ENCODE assay signal across 25 mouse cellular contexts in the genomic region with DNA sequence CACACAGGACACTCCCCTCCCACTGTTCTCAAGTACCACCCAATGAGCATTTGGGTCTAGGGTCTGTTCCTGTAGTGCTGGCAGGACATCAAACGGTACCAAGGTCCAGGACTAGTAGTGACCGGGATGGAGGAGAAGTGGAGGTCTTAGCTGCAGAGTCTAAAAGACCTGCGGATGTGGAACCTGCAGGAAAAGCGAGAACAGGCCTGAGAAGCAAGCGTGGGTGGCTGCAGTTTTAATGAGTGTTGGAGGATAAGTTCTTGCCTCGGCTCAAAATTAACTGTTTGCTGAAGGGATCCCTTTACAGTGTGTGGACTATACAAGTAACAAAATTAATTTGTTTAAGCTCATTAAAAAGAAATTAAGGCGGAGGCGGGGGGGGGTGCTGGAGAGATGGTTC. TPM values are rescaled to one million over a fixed set of nuclear protein-coding genes. Genes with fewer than 3 reads are reported as not detected.
A peak's percentile ranks its signal among the peaks of the same experiment; 100 is the strongest.
DNase-seq lines count a peak whose midpoint lies in the region; ATAC-seq and TF ChIP-seq lines count a peak whose summit lies in the region.
"Had no signal": no experiment of that assay in that cellular context is flagged by ENCODE, and none has a peak within 500 bp of the region (broad histone marks: within the 10 kb centered on the region; RNA-seq: fewer than 3 reads in every experiment).

No protein-coding gene starts in this region.

- intact Hi-C loops in left cerebral cortex, postnatal 36 days (cut with DNase I) = no loop called here

- no peak overlapping the region for H3K27ac ChIP-seq in intestine, embryonic 16.5 days (ENCODE audit: low read length)
- no peak overlapping the region for H3K27ac ChIP-seq in intestine, postnatal 0 days (ENCODE audit: low read depth, low read length)
- no peak overlapping the region for H3K27ac ChIP-seq in limb, embryonic 12.5 days
- H3K27ac ChIP-seq in limb, embryonic 10.5 days = no peak overlapping the region
- H3K27ac ChIP-seq: embryonic facial prominence, embryonic 15.5 days; hindbrain, embryonic 12.5 days; kidney, postnatal 0 days; midbrain, embryonic 13.5 days; neural tube, embryonic 15.5 days had no signal

- 0 out of 2 replicates have a peak, but pooled peaks have one; percentile 9 for ATAC-seq in intestine, embryonic 16.5 days
- ATAC-seq in intestine, postnatal 0 days = no peak
- ATAC-seq in limb, embryonic 12.5 days (ENCODE audit: insufficient number of reproducible peaks, insufficient read depth, low FRiP score, low TSS enrichment, low read depth) = 0 out of 2 replicates have a peak, but pooled peaks have one; percentile 9
- ATAC-seq in megakaryocyte, adult 5-6 weeks (ENCODE audit: poor library complexity, severe bottlenecking) = no peak
- ATAC-seq: inflammation-experienced regulatory T-cells, adult 6 months; liver, postnatal 0 days; midbrain, embryonic 13.5 days had no signal

- no peak overlapping the region for H3K4me2 ChIP-seq in intestine, embryonic 16.5 days (ENCODE audit: low read depth, low read length)
- no peak overlapping the region for H3K4me2 ChIP-seq in intestine, postnatal 0 days (replicated peaks; ENCODE audit: low read depth)
- H3K4me2 ChIP-seq in limb, embryonic 12.5 days = no peak overlapping the region
- H3K4me2 ChIP-seq: embryonic facial prominence, embryonic 15.5 days; heart, embryonic 11.5 days; hindbrain, embryonic 12.5 days; midbrain, embryonic 13.5 days; neural tube, embryonic 15.5 days had no signal

- no peaks in the 10 kb centered on the region; the same call in 1 of the 2 replicates for H3K4me1 ChIP-seq in intestine, embryonic 16.5 days (ENCODE audit: control insufficient read depth, insufficient read depth, low read length)
- H3K4me1 ChIP-seq in intestine, postnatal 0 days (replicated peaks; ENCODE audit: control insufficient read depth, insufficient read depth, low read length) = no peaks in the 10 kb centered on the region
- 0 out of 2 replicates have a peak, but pooled peaks cover 9% of the 10 kb centered on the region for H3K4me1 ChIP-seq in limb, embryonic 12.5 days (replicated peaks)
- H3K4me1 ChIP-seq in limb, embryonic 10.5 days = peaks cover 13% of the 10 kb centered on the region
- H3K4me1 ChIP-seq: embryonic facial prominence, embryonic 15.5 days; hindbrain, embryonic 12.5 days; midbrain, embryonic 13.5 days; neural tube, embryonic 15.5 days had no signal

- no peak for DNase-seq in limb, embryonic 10.5 days (ENCODE audit: low spot score)
- peak; percentile 33 to 48 for DNase-seq in left cerebral cortex, postnatal 36 days (ENCODE audit: low spot score in 2 of 2)
- DNase-seq in telencephalon, adult 2 months (ENCODE audit: low read depth, low spot score) = peak; percentile 50
- DNase-seq: adrenal gland, postnatal 25 days; cerebellum, adult 11-12 months; cerebellum, postnatal 25 days; heart, postnatal 14 days; layer of hippocampus, postnatal 36 days; liver, postnatal 0 days; lung, postnatal 10 days; thymus, adult 18-20 months; thymus, postnatal 4 days had no signal

- H3K9ac ChIP-seq in intestine, embryonic 16.5 days (ENCODE audit: low read depth, low read length) = no peak overlapping the region
- H3K9ac ChIP-seq in intestine, postnatal 0 days (ENCODE audit: low read depth, low read length) = no peak overlapping the region
- no peak overlapping the region for H3K9ac ChIP-seq in limb, embryonic 12.5 days (replicated peaks)
- H3K9ac ChIP-seq: embryonic facial prominence, embryonic 15.5 days; hindbrain, embryonic 12.5 days; liver, postnatal 0 days; midbrain, embryonic 13.5 days; neural tube, embryonic 15.5 days had no signal

- no peak overlapping the region for H3K4me3 ChIP-seq in intestine, embryonic 16.5 days (ENCODE audit: low read length)
- no peak overlapping the region for H3K4me3 ChIP-seq in intestine, postnatal 0 days (ENCODE audit: low read depth, low read length)
- H3K4me3 ChIP-seq in limb, embryonic 12.5 days (replicated peaks) = no peak overlapping the region
- H3K4me3 ChIP-seq in limb, embryonic 10.5 days = no peak overlapping the region
- H3K4me3 ChIP-seq: embryonic facial prominence, embryonic 15.5 days; hindbrain, embryonic 12.5 days; midbrain, embryonic 13.5 days; neural tube, embryonic 15.5 days had no signal

- WGBS in intestine, embryonic 16.5 days = 78% methylated on average over 8 of the region's 8 CpGs
- WGBS in intestine, postnatal 0 days = 78% methylated on average over 8 of the region's 8 CpGs
- WGBS in limb, embryonic 12.5 days = 64% methylated on average over 8 of the region's 8 CpGs
- WGBS in limb, embryonic 10.5 days = 82% methylated on average over 8 of the region's 8 CpGs

- no peaks in the 10 kb centered on the region for H3K36me3 ChIP-seq in intestine, embryonic 16.5 days (ENCODE audit: control insufficient read depth, insufficient read depth, low read length)
- no peaks in the 10 kb centered on the region for H3K36me3 ChIP-seq in intestine, postnatal 0 days (ENCODE audit: control insufficient read depth, insufficient read depth)
- no peaks in the 10 kb centered on the region for H3K36me3 ChIP-seq in limb, embryonic 12.5 days
- H3K36me3 ChIP-seq in limb, embryonic 10.5 days = no peaks in the 10 kb centered on the region
- H3K36me3 ChIP-seq: embryonic facial prominence, embryonic 15.5 days; hindbrain, embryonic 12.5 days; midbrain, embryonic 13.5 days; neural tube, embryonic 15.5 days had no signal

- no peak for TF ChIP-seq CTCF in intestine, postnatal 0 days (IDR thresholded peaks at IDR 0.05; ENCODE audit: low read depth)

- H3K9me3 ChIP-seq in intestine, embryonic 16.5 days (ENCODE audit: control insufficient read depth, low read length) = no peaks in the 10 kb centered on the region
- no peaks in the 10 kb centered on the region for H3K9me3 ChIP-seq in intestine, postnatal 0 days (ENCODE audit: control insufficient read depth)
- no peaks in the 10 kb centered on the region for H3K9me3 ChIP-seq in limb, embryonic 12.5 days
- H3K9me3 ChIP-seq in limb, embryonic 10.5 days (replicated peaks) = no peaks in the 10 kb centered on the region
- H3K9me3 ChIP-seq: embryonic facial prominence, embryonic 15.5 days; hindbrain, embryonic 12.5 days; midbrain, embryonic 13.5 days; neural tube, embryonic 15.5 days had no signal

- no peaks in the 10 kb centered on the region for H3K27me3 ChIP-seq in intestine, embryonic 16.5 days (replicated peaks; ENCODE audit: control insufficient read depth, insufficient read depth, low read length)
- H3K27me3 ChIP-seq in intestine, postnatal 0 days (replicated peaks; ENCODE audit: control insufficient read depth, insufficient read depth, low read length) = no peaks in the 10 kb centered on the region
- H3K27me3 ChIP-seq in limb, embryonic 12.5 days = 0 out of 2 replicates have a peak, but pooled peaks cover 2% of the 10 kb centered on the region
- no peaks in the 10 kb centered on the region for H3K27me3 ChIP-seq in limb, embryonic 10.5 days (ENCODE audit: low read depth, poor library complexity, severe bottlenecking)
- H3K27me3 ChIP-seq: CH12.LX; embryonic facial prominence, embryonic 15.5 days; hindbrain, embryonic 12.5 days; midbrain, embryonic 13.5 days; neural tube, embryonic 15.5 days had no signal

RNA-seq across cellular contexts. Expression of gene Apold1, which starts 13.5 kb away (rescaled TPM):
- 2.8 and 3.5 TPM in 2 replicates for polyA plus RNA-seq in intestine, embryonic 16.5 days (2015; fragmentation: Nextera tagmentation; extraction: Ambion mirVana)
- 2.2 and 3.2 TPM in 2 replicates for polyA plus RNA-seq in intestine, postnatal 0 days (2015; fragmentation: Nextera tagmentation; extraction: Ambion mirVana)
- 4.5 and 5.2 TPM in 2 replicates for polyA plus RNA-seq in limb, embryonic 12.5 days (2016; fragmentation: Nextera tagmentation; extraction: Ambion mirVana)
- 2.4 and 3.1 TPM in 2 replicates for polyA plus RNA-seq in limb, embryonic 10.5 days (2016; fragmentation: Nextera tagmentation; extraction: Ambion mirVana)
- 1 to 10 TPM; 3.2 to 8.0 TPM for total RNA-seq in left cerebral cortex, postnatal 36 days (2021)
- total RNA-seq in megakaryocyte, adult 5-6 weeks (2015) = 0.21 and 0.89 TPM in 2 replicates
- 0.40 and 0.49 TPM in 2 replicates for total RNA-seq in megakaryocyte, adult 5-6 weeks (2017)
- total RNA-seq: megakaryocyte progenitor cell, adult 5-6 weeks had no signal

RNA-seq across cellular contexts. Expression of gene Ddx47, which starts 16.4 kb away (rescaled TPM):
- polyA plus RNA-seq in intestine, embryonic 16.5 days (2015; fragmentation: Nextera tagmentation; extraction: Ambion mirVana) = 82.3 and 95.1 TPM in 2 replicates
- 32.6 and 33.5 TPM in 2 replicates for polyA plus RNA-seq in intestine, postnatal 0 days (2015; fragmentation: Nextera tagmentation; extraction: Ambion mirVana)
- 126 and 127 TPM in 2 replicates for polyA plus RNA-seq in limb, embryonic 12.5 days (2016; fragmentation: Nextera tagmentation; extraction: Ambion mirVana)
- polyA plus RNA-seq in limb, embryonic 10.5 days (2016; fragmentation: Nextera tagmentation; extraction: Ambion mirVana) = 129 and 134 TPM in 2 replicates
- 10 to 100 TPM; 52.9 to 63.8 TPM for total RNA-seq in left cerebral cortex, postnatal 36 days (2021)
- total RNA-seq in megakaryocyte, adult 5-6 weeks (2015) = 43.4 and 50.3 TPM in 2 replicates
- total RNA-seq in megakaryocyte, adult 5-6 weeks (2017) = 62.6 and 74.5 TPM in 2 replicates

Comparison
In these comparisons a context has a peak if more than half of its experiments do, and no peak if none do; other contexts are left out.
1. ATAC-seq: peak in intestine, embryonic 16.5 days (single experiment) and limb, embryonic 12.5 days (single experiment); none in intestine, postnatal 0 days (single experiment) and megakaryocyte, adult 5-6 weeks (single experiment).